Mouse (Mus musculus) midbrain, embryonic 10.5 days (tissue): Measurements from ENCODE around the gene Adamts17. TPM values are rescaled to one million over a fixed set of nuclear protein-coding genes. Genes with fewer than 3 reads are reported as not detected.

Source experiments
- DNase-seq: peaks from one replicate; pipeline ENCODE4 v3.0.0-alpha.2; 2017; ENCODE audit warnings: low spot score
- H3K27ac ChIP-seq: fragments of 300-500 bp; sonication (generic); replicated peaks from 2 replicates; pipeline ENCODE4 v1.5.1; 2016; ENCODE audit warnings: mild to moderate bottlenecking
- H3K27me3 ChIP-seq: fragments of 300-500 bp; sonication (generic); 2 replicates; pipeline ENCODE4 v1.6.1; 2016; ENCODE audit warnings: low read depth, mild to moderate bottlenecking; ENCODE audit not compliant: poor library complexity, severe bottlenecking
- H3K36me3 ChIP-seq: fragments of 300-500 bp; sonication (generic); 2 replicates; pipeline ENCODE4 v1.6.1; 2016; ENCODE audit warnings: mild to moderate bottlenecking, moderate library complexity
- H3K4me1 ChIP-seq: fragments of 300-500 bp; sonication (generic); 2 replicates; pipeline ENCODE4 v1.6.1; 2016
- H3K4me3 ChIP-seq: fragments of 300-500 bp; sonication (generic); 2 replicates; pipeline ENCODE4 v1.5.1; 2016; ENCODE audit warnings: mild to moderate bottlenecking, moderate library complexity
- H3K9me3 ChIP-seq: fragments of 300-500 bp; sonication (generic); replicated peaks from 2 replicates; pipeline ENCODE4 v1.6.1; 2016; ENCODE audit warnings: mild to moderate bottlenecking
- WGBS: fragments of 180-500 bp; shearing (Covaris S2); methylation state at CpG from one replicate; pipeline ENCODE4 v1.1.7; 2016; 5-methylcytosine and 5-hydroxymethylcytosine counted together
- polyA plus RNA-seq: library from polyadenylated mRNA; unstranded; fragments of >200 nt; fragmentation: Nextera tagmentation; extraction: Ambion mirVana; gene quantifications from 2 replicates; pipeline ENCODE4 v1.2.1, GENCODE M21; 2016

Gene Adamts17
- polyA plus RNA-seq, 1 experiment from 2014 or later = 0.75 TPM

DNA sequence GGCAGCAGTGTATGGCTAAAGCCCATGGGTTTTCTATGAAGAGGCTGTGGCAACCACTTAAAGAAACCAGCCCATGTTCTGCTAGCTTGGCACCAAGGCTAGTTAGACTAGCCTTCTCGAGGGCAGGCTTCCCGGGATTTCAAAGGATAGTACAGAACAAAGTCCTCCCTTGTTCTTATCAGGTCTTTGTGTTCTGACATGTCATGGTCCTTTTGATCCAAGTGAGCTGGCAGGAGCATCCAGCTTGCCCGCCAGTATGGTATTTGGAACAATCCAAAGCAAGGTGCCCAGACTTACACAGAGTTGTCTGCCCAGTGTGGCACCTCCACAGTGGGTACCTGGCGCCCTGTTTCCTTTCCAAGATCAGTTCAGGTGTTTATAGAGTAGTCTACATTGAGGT lies 101.2 kb downstream of the Adamts17 start:
- H3K4me1 ChIP-seq = peaks cover 33% of the 10 kb centered on the region
- H3K27ac ChIP-seq = no peak overlapping the region
- H3K36me3 ChIP-seq = no peaks in the 10 kb centered on the region
- WGBS = 87% methylated on average over 4 of the region's 4 CpGs
- H3K9me3 ChIP-seq = no peaks in the 10 kb centered on the region
- DNase-seq = no peak
- H3K27me3 ChIP-seq = no peaks in the 10 kb centered on the region
- no peak overlapping the region for H3K4me3 ChIP-seq

DNA sequence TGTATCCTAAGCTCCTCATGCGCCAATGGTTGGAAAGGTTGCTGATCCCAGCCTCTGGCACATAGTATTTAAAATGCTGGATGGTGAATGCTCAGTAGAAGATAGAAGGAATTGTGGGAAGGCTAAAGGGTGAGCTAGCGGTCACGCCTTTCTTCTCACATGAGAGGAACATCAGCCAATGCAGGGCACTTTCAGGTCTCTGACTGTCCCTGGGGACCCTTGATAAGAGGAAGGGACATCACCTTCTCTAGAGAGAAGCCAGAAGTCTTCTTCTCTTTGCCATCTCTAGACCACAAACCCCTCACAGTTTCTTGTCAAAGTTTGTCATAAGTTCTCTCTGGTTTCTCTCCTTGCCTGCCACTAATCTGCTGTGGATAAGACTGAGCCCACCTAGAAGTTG lies 109.5 kb downstream of the Adamts17 start:
- Histone ChIP-seq H3K27me3 (no peaks in the 10 kb centered on the region), H3K27ac (no peak overlapping the region), H3K36me3 (no peaks in the 10 kb centered on the region), H3K4me3 (no peak overlapping the region), H3K4me1 (peaks cover under 1% of the 10 kb centered on the region; the same call in 1 of the 2 replicates), H3K9me3 (no peaks in the 10 kb centered on the region)
- no peak for DNase-seq
- WGBS = 97% methylated on average over 3 of the region's 3 CpGs

DNA sequence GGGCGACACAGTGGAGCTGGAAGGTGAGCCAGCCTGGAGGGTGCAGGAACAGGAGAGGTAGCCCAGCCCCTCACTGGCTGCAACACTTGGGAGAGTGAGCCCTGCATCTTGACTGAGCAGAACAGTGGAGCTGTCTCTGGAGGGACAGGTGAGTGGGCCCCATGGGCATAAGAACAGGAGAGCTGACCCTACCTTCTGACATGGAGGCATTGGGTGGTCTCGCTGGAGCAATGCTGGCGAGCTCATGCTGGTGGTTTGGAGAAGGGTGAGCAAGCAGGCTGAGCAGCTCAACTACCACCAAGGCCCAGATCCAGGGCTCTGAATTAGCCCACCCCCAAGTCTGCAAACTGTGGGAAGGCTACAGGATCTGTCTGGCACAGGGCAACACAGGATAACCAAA lies 113.4 kb downstream of the Adamts17 start:
- 91% methylated on average over 3 of the region's 3 CpGs for WGBS
- DNase-seq = no peak
- Histone ChIP-seq H3K9me3 (no peaks in the 10 kb centered on the region), H3K4me1 (peaks cover 19% of the 10 kb centered on the region), H3K36me3 (no peaks in the 10 kb centered on the region), H3K27me3 (no peaks in the 10 kb centered on the region), H3K27ac (no peak overlapping the region; the same call in 1 of the 2 replicates), H3K4me3 (no peak overlapping the region)

DNA sequence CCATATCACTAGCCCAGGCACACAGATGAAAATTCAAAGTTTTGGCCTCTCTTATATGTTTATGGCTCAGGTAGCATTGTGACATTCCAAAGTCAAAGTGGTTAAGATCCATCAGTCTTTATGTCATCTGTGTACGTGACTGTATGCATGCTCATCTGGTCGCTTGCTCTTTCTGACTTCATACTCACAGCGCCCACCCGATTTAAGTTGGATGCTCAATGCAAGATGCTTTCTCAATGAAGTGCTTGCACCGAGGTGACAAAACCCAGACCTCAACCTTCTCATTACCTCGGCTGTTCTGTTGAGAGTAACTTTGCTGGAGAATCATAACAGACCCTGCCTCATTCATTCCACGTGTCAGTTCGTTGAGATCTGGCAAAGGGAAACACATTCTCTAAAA lies 114.5 kb downstream of the Adamts17 start:
- H3K36me3 ChIP-seq = no peaks in the 10 kb centered on the region
- no peaks in the 10 kb centered on the region for H3K9me3 ChIP-seq
- no peak for DNase-seq
- H3K27me3 ChIP-seq = no peaks in the 10 kb centered on the region
- H3K4me1 ChIP-seq = peaks cover 19% of the 10 kb centered on the region
- H3K4me3 ChIP-seq = no peak overlapping the region
- WGBS = 73% methylated on average over 8 of the region's 8 CpGs
- no peak overlapping the region for H3K27ac ChIP-seq

DNA sequence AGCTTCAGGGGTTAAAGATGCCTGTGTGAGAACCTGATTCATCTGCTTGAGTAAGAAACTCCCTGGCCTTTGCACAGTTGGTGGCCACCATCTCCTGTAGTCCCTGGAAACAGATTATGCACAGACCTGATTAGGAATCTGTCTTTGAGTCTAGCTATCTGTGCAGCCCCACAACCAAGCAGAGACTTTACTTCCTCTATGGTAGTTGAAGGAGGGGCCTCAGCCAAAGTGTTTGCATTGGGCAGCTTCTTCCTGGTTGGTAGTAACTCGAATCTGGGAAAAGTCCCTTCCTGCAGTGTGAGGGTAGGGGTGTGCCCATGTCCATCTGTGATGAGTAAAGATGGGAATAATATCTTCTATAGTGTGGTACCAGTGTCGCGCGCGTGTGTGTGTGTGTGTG lies 115.2 kb downstream of the Adamts17 start:
- Histone ChIP-seq H3K27ac (no peak overlapping the region), H3K4me3 (no peak overlapping the region), H3K27me3 (no peaks in the 10 kb centered on the region), H3K36me3 (no peaks in the 10 kb centered on the region), H3K9me3 (no peaks in the 10 kb centered on the region), H3K4me1 (peaks cover 19% of the 10 kb centered on the region)
- WGBS = 89% methylated on average over 5 of the region's 5 CpGs
- no peak for DNase-seq

DNA sequence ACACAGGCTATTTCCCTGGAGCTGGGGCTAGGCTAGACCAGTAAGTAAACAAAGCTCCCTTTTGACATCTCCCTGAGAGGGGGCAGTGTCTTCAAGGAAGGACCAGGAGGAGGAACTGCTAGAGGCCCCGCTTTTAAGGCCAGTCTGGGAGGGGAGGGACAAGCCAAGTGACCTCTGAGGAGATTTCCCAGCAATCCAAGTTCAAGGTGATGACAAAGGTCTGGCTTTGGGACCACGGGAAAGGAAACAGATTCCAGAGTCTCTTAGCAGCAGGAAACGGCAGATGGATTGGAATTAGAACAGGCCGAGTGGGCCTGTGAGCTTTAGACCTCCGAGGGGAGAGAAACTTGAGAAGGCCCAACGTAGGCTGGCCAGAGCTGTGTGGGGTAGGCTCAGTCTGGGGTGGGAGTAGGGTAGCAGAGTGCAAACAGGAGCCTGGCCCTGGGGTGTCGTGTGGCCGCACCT lies 116.0 kb downstream of the Adamts17 start:
- H3K4me1 ChIP-seq = peaks cover 19% of the 10 kb centered on the region
- H3K4me3 ChIP-seq = no peak overlapping the region
- H3K36me3 ChIP-seq = no peaks in the 10 kb centered on the region
- WGBS = 45% methylated on average over 8 of the region's 8 CpGs
- no peaks in the 10 kb centered on the region for H3K9me3 ChIP-seq
- peak; percentile 29 for DNase-seq
- no peaks in the 10 kb centered on the region for H3K27me3 ChIP-seq
- peak overlapping the region; percentile 42; the same call in 1 of the 2 replicates for H3K27ac ChIP-seq

DNA sequence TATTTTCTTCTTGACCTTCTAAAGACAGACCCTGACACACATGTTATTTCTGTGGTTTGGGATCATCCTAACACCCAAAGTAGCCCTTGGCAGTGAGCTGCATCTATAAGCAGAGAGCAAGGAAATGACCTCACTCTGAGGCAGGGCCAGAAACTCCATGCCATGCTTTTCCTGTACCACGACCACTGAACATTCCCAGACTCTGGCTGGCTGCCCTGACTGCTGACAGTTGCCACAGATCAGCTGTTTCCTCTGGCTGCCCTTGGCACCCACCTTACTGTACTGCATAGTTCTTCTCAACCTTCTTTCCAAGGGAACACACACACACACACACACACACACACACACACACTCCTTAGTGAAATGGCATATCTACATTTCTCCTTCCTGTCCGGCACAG lies 116.4 kb downstream of the Adamts17 start:
- WGBS = 76% methylated on average over 2 of the region's 2 CpGs
- DNase-seq = no peak
- H3K36me3 ChIP-seq = no peaks in the 10 kb centered on the region
- no peak overlapping the region for H3K4me3 ChIP-seq
- no peaks in the 10 kb centered on the region for H3K9me3 ChIP-seq
- no peaks in the 10 kb centered on the region for H3K27me3 ChIP-seq
- H3K4me1 ChIP-seq = peaks cover 19% of the 10 kb centered on the region
- peak overlapping the region; percentile 42; the same call in 1 of the 2 replicates for H3K27ac ChIP-seq

DNA sequence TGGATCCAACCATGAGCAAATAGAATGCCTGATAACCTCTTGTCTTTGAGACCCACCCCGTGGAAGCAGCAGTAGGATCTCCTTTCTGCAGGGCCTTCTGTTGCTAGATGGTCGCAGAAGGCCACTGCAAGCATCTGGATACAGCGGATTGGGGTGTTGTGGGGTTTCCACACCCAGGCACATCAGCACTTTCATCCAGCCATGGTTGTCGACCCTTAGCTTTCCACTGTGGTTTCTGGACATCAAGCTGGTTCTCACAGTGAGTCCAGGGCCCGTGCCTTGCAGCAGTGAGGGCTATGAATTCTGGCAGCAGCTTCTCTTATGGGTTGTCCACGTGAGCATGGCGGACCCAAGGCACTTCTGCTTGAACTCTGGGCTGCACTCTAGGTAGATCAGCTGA lies 118.2 kb downstream of the Adamts17 start:
- 87% methylated on average over 7 of the region's 7 CpGs for WGBS

DNA sequence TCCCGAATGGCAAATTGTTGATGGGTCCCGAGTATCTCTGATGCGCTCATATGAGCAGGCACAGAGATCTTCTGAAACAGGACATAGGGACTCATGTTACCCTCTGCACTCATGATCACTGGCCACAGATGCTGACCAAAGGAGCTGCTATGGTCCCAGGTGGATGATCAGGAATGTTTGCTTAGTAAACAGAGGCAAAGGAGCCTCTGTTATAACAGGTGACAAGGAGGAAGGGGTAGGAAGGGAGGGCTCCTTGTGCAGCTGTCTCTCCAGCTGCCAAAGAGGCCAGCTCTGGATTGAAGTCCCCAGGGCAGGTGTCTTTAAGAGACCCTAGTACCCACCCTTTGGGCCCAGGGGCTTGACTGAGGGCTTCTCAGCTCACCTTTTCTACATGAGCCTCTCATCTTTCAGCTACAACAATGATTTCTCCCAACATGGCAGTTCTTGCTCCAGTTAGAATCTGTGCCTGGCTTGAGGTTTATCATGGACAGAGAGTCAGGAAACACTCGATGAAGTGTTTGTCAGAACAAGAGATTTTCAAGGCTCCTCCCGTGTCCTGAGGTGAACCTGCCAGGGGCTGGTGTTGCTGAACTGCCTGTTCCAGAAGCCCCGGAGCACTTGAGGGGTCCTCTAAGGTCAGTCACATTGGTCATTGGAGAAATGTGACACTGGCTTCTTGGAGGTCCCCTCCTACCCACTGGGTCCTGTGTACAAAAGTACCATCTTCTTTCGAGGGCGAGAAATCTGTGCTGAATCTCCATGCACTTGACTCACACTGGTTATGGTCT lies 120.9 kb downstream of the Adamts17 start:
- no peak for DNase-seq
- H3K27ac ChIP-seq = no peak overlapping the region
- H3K4me3 ChIP-seq = no peak overlapping the region
- 87% methylated on average over 8 of the region's 8 CpGs for WGBS
- H3K36me3 ChIP-seq = no peaks in the 10 kb centered on the region
- no peaks in the 10 kb centered on the region for H3K9me3 ChIP-seq
- no peaks in the 10 kb centered on the region for H3K27me3 ChIP-seq
- H3K4me1 ChIP-seq = peaks cover 11% of the 10 kb centered on the region

More for the DNA sequence above, 118.2 kb downstream of the Adamts17 start:
- Histone ChIP-seq H3K4me1 (peaks cover 19% of the 10 kb centered on the region), H3K27me3 (no peaks in the 10 kb centered on the region), H3K4me3 (no peak overlapping the region), H3K36me3 (no peaks in the 10 kb centered on the region), H3K27ac (no peak overlapping the region), H3K9me3 (no peaks in the 10 kb centered on the region)
- no peak for DNase-seq

DNA sequence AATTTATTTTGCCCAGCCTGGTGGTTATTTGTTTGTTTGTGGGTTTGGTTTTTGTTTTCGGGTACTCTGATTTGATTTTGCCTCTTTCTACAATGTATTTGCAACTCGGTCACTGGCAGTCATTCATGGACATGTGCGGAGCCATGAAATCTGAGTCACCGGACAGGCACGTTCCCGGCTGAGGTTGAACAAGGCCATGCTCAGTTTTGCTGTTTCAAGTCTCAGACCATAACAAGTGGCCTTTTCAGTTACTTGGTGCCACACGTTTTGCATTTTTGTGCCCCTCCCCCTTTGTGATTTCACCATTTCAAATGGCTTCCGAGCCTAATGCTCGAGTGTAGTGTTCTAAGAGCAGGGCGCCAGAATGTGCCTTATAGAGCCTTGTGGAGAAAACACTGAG lies 123.2 kb downstream of the Adamts17 start:
- Histone ChIP-seq H3K27ac (no peak overlapping the region), H3K4me1 (peaks cover 30% of the 10 kb centered on the region), H3K27me3 (no peaks in the 10 kb centered on the region), H3K36me3 (no peaks in the 10 kb centered on the region), H3K4me3 (no peak overlapping the region), H3K9me3 (no peaks in the 10 kb centered on the region)
- 88% methylated on average over 10 of the region's 10 CpGs for WGBS
- no peak for DNase-seq

DNA sequence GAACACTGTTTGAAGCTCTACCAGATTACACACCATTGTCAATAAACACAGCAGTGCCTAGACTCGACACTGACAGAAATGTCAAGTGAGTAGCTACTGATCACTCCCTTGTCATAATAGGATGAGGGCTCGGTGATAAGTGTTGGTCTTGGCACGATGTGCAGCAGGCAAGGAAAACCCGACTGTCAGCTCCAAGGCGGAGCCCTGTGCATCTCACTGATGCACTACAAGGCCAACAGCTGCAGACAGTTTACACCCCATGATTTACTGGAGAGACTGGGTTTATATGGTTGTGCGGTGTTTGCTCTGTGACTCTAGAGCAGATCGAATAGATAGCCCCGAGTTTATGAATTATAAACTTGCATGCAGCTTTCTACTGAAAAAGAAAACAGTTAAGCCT lies 124.0 kb downstream of the Adamts17 start:
- no peak overlapping the region for H3K4me3 ChIP-seq
- no peak for DNase-seq
- 91% methylated on average over 8 of the region's 8 CpGs for WGBS

DNA sequence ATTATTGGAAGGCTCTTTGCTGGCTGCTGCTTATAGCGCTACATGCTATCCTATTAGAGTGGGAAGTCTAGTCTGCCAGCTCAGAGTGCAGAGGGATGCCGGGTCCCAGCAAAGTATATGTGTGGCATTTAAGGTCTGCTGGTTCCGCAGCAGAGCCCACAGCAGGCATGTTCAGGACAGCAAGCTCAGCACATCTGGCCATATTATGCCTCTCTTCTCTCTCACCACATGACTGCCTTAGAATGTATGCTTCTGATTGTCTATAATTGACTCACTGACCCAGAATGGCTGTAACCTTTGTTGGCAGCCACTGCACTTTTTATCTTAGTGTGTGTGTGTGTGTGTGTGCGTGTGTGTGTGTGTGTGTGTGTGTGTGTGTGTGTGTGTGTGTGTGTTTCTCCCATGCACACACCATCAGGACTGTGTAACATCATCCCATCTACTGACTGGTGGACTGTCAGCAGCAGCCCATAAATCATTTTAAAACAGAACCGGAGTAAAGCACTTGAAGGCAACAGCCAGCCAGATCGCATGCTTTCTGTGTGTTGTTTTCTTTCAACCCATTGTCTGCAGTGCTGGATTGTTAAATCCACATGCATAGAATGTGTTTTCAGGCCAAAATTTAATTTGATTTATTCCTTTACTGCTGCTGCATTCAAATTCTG lies 127.1 kb downstream of the Adamts17 start:
- Histone ChIP-seq H3K27me3 (no peaks in the 10 kb centered on the region), H3K36me3 (no peaks in the 10 kb centered on the region), H3K9me3 (no peaks in the 10 kb centered on the region), H3K27ac (peak overlapping the region; percentile 61), H3K4me3 (no peak overlapping the region), H3K4me1 (peaks cover 35% of the 10 kb centered on the region)
- 78% methylated on average over 6 of the region's 6 CpGs for WGBS
- DNase-seq = no peak

More for the DNA sequence above, 124.0 kb downstream of the Adamts17 start:
- H3K27me3 ChIP-seq = no peaks in the 10 kb centered on the region
- H3K27ac ChIP-seq = no peak overlapping the region
- H3K9me3 ChIP-seq = no peaks in the 10 kb centered on the region
- H3K4me1 ChIP-seq = peaks cover 35% of the 10 kb centered on the region
- H3K36me3 ChIP-seq = no peaks in the 10 kb centered on the region
